Mouse (Mus musculus) MN1 (cell line): ENCODE measurements at regions not wholly inside any gene's neighbourhood (a gene's known extent, or its start where the extent isn't known, plus 50 kb on each side); places are given as distances from the start of the nearest gene placed in this dataset.

Source experiments
- DNase-seq: peaks from one replicate; pipeline ENCODE4 v3.0.0-alpha.2; 2016; ENCODE audit warnings: low spot score

DNA sequence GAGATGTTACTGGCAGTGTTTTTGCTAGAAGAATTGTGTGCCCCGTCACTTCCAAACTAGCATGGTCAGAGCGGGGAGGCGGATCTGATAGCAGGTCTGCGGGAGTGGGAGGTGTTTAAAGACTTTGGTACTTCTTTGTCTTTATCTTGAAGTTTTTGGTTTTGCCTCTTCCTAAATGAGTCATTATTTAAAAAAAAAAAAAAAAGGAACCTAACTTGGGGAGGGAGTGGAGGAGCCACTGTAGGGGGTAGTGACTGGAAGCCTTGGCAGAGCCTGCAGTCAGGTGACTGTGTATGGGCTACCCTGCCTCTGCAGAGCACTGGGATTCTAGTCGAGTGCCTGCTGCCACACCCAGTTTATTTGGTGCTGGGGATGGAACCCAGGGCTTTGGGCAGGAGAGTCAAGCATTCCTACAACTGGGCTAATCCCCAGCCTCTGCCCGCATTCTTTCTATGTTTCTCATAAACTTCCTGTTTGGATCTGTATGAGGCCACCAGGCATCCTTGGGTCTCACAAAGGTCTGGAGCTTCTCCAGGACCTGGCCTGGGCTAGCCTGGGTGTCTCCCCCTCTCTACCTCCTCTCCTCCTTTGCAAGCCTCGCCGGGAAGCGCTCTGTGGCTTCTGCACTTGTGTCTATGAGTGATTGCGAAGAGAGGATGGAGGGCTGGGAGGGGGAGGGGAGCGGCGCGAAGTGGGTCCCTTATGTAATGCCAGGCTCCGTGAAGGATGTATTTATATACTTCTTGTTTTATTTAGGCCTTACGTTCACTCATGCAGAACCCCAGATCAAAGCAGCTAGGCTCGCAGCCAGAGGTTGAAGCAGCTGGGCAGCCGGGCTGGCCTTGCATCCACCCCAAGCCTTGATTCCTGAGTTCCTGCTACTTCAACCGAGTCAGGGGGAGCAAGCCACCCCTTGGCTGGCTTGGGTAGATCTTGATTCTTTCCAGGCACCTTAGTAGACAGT, 143.1 kb upstream of the Mrps10 start:
- no peak for DNase-seq

- DNase-seq: no peak
Measured at GRCm38 (mm10) chr17:47221068-47221796, 147.5 kb upstream of the Mrps10 start.

GRCm38 (mm10) chr17:47219846-47220245, 148.8 kb upstream of the Mrps10 start:
- DNase-seq: no peak

DNA sequence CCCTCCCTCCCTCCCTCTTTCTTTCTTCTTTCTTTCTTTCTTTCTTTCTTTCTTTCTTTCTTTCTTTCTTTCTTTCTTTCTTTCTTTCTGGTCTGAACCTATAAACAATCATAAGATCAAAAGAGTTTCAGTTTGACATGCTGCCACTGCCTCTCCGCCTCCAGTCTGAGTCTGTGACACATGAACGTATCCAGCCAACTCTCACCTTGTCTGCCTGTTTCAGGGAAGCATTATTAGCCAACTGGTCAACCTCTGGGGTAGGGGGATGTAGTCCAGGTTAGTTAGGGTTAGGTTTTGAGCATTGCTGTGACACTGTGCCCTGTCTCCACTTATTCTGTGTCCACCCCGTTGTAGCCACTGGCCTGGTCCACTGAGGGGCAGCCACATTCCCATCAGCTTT, 152.2 kb upstream of the Mrps10 start:
- no peak for DNase-seq

DNA sequence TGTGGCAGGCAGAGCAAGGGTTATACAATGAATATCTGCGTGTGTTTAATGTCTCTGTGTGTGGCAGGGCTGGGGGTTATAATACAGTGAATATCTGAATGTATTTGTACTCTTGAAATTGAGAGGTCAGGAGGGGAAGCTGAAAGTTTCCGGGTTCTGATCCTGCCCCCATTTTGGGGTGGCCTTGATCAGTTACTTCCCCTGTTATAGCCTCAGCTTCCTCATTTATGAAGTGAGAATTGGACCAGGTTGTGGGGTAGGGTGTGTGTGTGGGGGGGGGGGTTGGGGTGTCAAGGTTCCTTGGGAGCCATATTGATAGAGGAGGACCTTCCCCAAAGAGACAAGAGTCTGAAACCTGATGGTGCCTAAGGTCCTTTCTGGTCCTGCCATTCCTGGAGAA, 152.8 kb upstream of the Mrps10 start:
- no peak for DNase-seq

DNA sequence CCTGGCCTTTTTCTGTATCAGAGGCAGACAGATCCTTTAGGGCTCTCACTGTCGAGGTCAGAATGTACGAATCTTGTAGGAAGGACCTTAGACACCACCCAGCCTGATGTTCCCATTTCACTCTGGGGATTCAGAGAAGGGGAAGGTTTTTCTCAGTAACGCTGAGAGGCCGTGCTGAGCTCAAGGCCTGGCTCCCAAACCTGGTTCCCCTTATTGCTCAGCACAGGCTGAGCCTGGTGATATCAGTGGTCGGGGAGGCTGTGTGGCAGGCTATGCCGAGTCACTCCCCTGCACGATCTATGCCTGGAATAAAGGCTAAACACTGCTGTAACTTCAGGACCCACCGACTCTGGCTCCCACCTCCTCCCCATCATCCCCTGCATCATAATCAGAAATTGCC, 154.6 kb upstream of the Mrps10 start:
- no peak for DNase-seq

- no peak for DNase-seq
Measured at GRCm38 (mm10) chr17:47210441-47211196, 158.1 kb upstream of the Mrps10 start.

DNA sequence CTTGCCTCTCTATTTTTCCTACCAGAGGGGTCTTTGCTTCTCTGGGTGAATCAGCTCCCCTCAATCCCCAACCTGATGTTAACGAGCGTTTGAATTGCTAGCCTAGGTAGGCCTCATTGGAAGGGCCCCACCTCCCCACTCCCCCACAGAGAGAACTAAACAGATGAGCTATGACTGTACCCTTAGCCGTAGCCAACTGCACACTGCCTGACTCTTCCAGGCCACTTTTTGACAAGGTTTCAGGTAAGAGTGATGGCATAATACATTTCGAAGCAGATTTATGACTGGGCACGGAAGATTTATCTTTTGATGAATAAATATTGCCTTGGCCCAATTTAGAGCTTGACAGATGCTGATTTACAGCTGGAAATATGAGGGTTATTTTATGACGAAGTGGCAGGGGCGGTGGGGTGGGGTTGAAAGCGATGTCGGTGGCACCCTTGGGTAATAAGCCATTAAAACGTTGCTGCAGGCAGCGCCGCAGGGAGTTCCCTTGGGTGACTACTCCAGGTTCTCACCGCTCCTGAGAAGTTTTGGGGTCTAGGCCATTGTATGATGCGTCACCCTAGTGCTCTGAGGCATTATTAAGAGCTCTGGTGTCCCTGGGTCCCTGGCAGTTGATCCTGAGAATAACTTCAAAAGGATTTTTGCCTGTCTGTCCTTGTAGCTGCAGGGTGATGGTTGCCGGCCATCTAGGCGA, 159.7 kb upstream of the Mrps10 start:
- no peak for DNase-seq

DNA sequence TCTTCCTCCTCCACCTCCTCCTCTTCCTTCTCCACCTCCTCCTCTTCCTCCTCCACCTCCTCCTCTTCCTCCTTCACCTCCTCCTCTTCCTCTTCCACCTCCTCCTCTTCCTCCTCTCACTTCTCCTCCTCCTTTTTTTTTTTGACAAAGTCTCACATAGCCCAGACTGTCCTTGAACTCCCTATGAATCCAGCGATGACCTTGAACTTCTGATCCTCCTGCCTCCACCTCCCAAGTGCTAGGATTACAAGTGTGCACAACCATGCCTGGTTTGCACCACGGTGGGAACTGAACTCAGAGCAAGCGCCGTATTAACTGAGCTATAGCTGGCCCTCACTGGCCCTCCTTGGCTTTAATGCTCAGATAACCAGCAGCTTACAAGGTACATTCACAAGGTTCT, 161.2 kb upstream of the Mrps10 start:
- DNase-seq: no peak

DNA sequence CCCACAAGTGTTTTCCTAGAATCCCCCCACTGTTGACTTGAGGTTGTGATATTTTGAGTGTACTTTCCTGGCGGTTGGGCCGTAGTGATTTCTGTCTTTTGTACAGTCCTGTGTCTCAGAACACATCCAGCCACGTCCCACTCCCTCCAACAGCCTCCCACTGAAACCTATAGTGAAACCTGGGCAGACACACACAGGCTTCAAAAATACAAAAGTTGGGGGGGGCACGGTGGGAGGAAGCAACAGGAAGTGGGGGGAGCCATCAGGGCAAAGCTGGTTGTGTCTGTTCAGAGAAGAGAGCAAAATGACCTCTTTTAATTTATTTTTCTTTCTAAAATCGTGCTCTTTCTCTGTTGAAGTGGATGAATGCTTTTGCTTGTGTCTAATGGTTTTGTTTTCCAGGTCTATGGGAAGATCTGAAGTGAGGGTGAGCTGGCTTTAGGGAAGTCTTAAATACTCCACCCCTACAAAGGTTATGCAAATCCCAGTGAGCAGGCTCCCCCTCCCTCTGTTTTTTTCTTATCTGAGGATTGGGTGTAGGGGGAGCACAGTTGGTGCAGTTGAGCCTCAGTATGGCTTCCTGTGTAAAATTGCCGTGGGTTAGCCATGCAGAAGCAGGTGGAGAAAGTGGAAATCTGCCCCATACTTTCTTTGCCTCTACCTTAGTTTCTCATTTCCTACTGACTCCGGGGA, 164.1 kb upstream of the Mrps10 start:
- no peak for DNase-seq

DNA sequence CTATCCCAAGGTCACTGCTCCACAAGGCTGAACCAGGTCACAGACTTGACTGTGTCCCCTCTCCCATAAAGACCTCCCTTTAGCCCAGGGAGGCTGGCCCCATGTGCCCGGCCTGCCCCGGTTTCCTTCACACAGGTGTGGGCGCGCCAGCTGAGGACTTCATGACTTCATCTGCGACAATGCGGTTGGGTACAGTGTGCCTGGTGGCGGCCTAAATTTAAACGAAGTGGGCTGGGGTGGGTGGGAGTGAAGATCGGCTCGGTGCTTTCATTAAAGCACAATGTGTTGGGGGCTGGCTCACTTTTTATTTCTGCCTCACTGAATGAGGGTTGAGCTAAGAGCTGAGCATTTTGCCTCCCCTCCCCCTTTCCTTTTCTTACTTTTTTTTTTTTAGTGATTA, 169.5 kb upstream of the Mrps10 start:
- no peak for DNase-seq

GRCm38 (mm10) chr17:47197957-47198356, 170.7 kb upstream of the Mrps10 start:
- DNase-seq: no peak

DNA sequence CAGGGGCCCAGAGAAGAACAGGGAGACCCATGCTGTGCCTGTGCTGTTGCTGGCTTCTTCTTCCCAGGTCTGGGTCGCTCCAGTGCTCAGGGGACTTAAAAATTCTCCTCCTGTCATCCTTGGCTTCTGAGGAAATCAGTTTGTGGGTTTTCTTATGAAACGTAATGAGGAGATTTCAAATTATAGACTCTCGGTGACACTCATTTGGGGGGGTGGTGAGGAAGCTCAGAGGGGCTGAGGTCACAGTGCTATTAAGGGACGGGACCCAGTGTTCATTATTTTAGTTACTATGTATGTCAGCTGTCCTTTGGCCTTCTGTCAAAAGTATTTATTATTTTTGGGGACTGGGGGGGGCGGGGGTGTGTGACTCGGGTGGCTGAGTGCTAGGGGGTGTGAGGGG, 171.7 kb upstream of the Mrps10 start:
- no peak for DNase-seq

- DNase-seq: no peak
Measured at GRCm38 (mm10) chr17:47195981-47196380, 172.7 kb upstream of the Mrps10 start.

GRCm38 (mm10) chr17:47194463-47195012, 174.1 kb upstream of the Mrps10 start:
- no peak for DNase-seq

DNA sequence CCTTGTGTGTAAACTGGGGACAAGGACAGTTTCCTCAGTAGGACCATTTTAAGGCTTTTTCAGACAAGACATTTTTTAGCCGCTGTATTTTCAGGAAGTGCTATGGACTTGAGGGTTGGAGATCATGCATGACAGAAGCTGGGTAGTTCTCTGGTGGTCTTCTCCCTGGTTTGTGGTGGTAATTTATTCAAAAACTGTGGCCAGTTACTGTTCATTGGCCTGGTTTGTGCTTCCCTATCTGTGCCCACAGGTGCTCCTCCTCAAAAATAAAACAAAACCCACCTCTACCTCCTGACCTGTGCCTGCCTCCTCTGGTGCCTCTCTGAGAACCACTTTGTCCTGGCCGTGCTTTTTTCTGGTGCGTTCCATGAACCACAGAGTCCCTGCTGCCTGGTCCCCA, 177.3 kb upstream of the Mrps10 start:
- DNase-seq: no peak

DNA sequence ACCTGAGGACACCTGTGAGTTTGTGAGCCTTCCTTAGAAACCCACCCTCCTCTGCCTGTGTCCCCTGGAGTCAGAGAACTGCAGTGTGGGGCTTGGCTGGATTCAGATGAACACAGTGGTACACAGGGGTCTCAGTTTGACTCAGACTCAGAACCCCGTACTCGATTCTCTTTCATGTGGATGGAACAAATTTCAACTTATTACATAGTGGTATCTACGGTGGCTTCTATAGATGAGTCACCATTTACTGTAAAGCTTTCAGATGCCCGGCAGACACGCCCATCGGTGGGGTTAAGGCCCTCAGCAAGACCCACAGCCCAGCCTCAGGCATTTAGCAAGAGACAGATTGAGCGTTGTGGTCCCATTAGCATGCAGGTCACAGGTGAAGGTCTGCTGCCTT, 178.9 kb upstream of the Mrps10 start:
- DNase-seq: no peak

GRCm38 (mm10) chr17:47184148-47184547, 173.8 kb upstream of the Ubr2 start:
- DNase-seq: no peak

GRCm38 (mm10) chr17:47182118-47182517, 171.8 kb upstream of the Ubr2 start:
- DNase-seq: no peak

DNA sequence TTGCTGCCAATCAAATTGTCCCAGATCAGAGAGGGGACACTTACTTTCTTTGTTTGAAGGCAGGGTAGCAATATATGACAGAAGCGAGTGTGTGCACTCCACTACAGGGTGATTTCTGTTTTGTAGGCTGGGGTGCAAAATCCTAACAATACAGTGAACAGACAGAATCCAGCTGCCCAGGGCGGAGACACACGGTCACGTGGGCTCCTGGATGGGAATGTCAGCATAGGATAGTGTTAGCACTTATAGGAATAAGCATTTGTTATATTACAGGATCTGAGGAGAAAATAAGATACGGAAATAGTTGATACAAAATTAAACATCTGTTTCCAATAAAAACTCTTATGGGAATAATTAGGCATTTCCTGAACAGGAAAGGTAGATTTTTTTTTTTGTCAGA, 169.1 kb upstream of the Ubr2 start:
- no peak for DNase-seq

GRCm38 (mm10) chr17:47178705-47179104, 168.3 kb upstream of the Ubr2 start:
- DNase-seq: no peak
